Mouse (Mus musculus) heart, adult 18-20 months (tissue): ENCODE measurements around the gene Zfyve1. TPM values are rescaled to one million over a fixed set of nuclear protein-coding genes. Genes with fewer than 3 reads are reported as not detected.

ENCODE experiments used
- DNase-seq, 2 experiments: peaks; one replicate each; pipeline ENCODE4 v3.0.0; 2021 to 2022; ENCODE audit warnings: mixed read lengths in 1 of 2
- total RNA-seq, 2 experiments: library from RNA; stranded (reverse); gene quantifications; 2 replicates each; pipeline ENCODE4 v1.2.3; 2021

The Zfyve1 gene
- total RNA-seq, 2 experiments from 2014 or later: 15.3 to 15.5 TPM

- no peak for DNase-seq
These were observed 74.0 kb downstream of the Zfyve1 start for GRCm38 (mm10) chr12:83523056-83523455.

GRCm38 (mm10) chr12:83521083-83521482 is 75.9 kb downstream of the Zfyve1 start:
- DNase-seq: no peak

- peak; percentile 97 to 99 for DNase-seq
These were observed 76.6 kb downstream of the Zfyve1 start, which contains the start of gene Dcaf4 for GRCm38 (mm10) chr12:83520311-83520890. Gene Dcaf4 (plus strand): TSS chr12:83520466.

- DNase-seq: no peak
These were observed 79.4 kb downstream of the Zfyve1 start for GRCm38 (mm10) chr12:83517580-83517979.

GRCm38 (mm10) chr12:83514216-83514615 is 82.8 kb downstream of the Zfyve1 start:
- no peak for DNase-seq

GRCm38 (mm10) chr12:83513185-83513584 is 83.8 kb downstream of the Zfyve1 start:
- peak in 1 of 2 experiments; percentile 29 for DNase-seq

GRCm38 (mm10) chr12:83512783-83513182 is 84.2 kb downstream of the Zfyve1 start:
- DNase-seq: no peak

GRCm38 (mm10) chr12:83510586-83510985 is 86.4 kb downstream of the Zfyve1 start:
- DNase-seq: no peak

- DNase-seq: no peak
These were observed 90.5 kb downstream of the Zfyve1 start for GRCm38 (mm10) chr12:83506543-83506942.

- peak; percentile 50 to 84 for DNase-seq
These were observed 94.8 kb downstream of the Zfyve1 start for GRCm38 (mm10) chr12:83502190-83502589.

GRCm38 (mm10) chr12:83499256-83499655 is 97.8 kb downstream of the Zfyve1 start:
- DNase-seq: no peak

- DNase-seq: no peak
These were observed 99.1 kb downstream of the Zfyve1 start for GRCm38 (mm10) chr12:83497959-83498358.

- no peak for DNase-seq
These were observed 100.3 kb downstream of the Zfyve1 start for GRCm38 (mm10) chr12:83496736-83497135.

Other genes with a start within 250 kb of the Zfyve1 start
- gene Dpf3, start 109.5 kb downstream of the Zfyve1 start, total RNA-seq: 10 to 100 TPM; 16.2 to 20.3 TPM
- 10 to 100 TPM; 12.6 to 12.7 TPM for gene Dcaf4, start 76.8 kb downstream of the Zfyve1 start, total RNA-seq
- gene Rbm25, start 34.0 kb upstream of the Zfyve1 start, total RNA-seq: 10 to 100 TPM; 39.9 to 47.7 TPM
- 10 to 100 TPM; 29.2 to 35.0 TPM for gene Psen1, start 90.9 kb upstream of the Zfyve1 start, total RNA-seq
- gene Papln, start 166.4 kb upstream of the Zfyve1 start, total RNA-seq: 1 to 10 TPM; 5.3 to 5.7 TPM